Mouse (Mus musculus): ENCODE measurements around the gene Pes1. TPM values are rescaled to one million over a fixed set of nuclear protein-coding genes. Genes with fewer than 3 reads are reported as not detected.
"Not testable (repeated sequence)": the region's sequence is repeated elsewhere in the genome, so short reads cannot be mapped to it uniquely, and the experiment has no call there.

The Pes1 gene
- 10 to 100 TPM; 31.8 to 34.0 TPM for total RNA-seq (2021)

- DNase-seq: peak; percentile 88 to 90
- intact Hi-C loops (cut with DNase I): no loop called here
Measured at GRCm38 (mm10) chr11:3963610-3964415, at the start of gene Pes1. TSS of gene Pes1 (plus strand) at chr11:3963975.

GRCm38 (mm10) chr11:3914109-3914840 is 49.5 kb upstream of the Pes1 start, which contains the start of gene Slc35e4:
TSS of gene Slc35e4 (minus strand) at chr11:3914664.
- DNase-seq: peak; percentile 84 to 91
- intact Hi-C loops (cut with DNase I): no loop called here

GRCm38 (mm10) chr11:3918738-3919137 is 45.0 kb upstream of the Pes1 start:
- intact Hi-C loops (cut with DNase I): no loop called here
- peak in 1 of 2 experiments; percentile 29 for DNase-seq

- intact Hi-C loops (cut with DNase I): no loop called here
Measured at GRCm38 (mm10) chr11:3920476-3920875, 43.3 kb upstream of the Pes1 start.

GRCm38 (mm10) chr11:3921281-3921850 is 42.4 kb upstream of the Pes1 start:
- DNase-seq: peak; percentile 40 to 59
- intact Hi-C loops (cut with DNase I): no loop called here

More at GRCm38 (mm10) chr11:3920476-3920875, 43.3 kb upstream of the Pes1 start:
- no peak for DNase-seq

- no peak for DNase-seq
- intact Hi-C loops (cut with DNase I): no loop called here
Measured at GRCm38 (mm10) chr11:3922115-3922514, 41.7 kb upstream of the Pes1 start.

GRCm38 (mm10) chr11:3922731-3923130 is 41.0 kb upstream of the Pes1 start:
- intact Hi-C loops (cut with DNase I): no loop called here
- DNase-seq: no peak

- no peak for DNase-seq
- intact Hi-C loops (cut with DNase I): no loop called here
Measured at GRCm38 (mm10) chr11:3925916-3926315, 37.9 kb upstream of the Pes1 start.

GRCm38 (mm10) chr11:3930019-3930418 is 33.8 kb upstream of the Pes1 start:
- intact Hi-C loops (cut with DNase I): no loop called here
- DNase-seq: no peak

- intact Hi-C loops (cut with DNase I): no loop called here
- no peak for DNase-seq
Measured at GRCm38 (mm10) chr11:3930931-3931330, 32.8 kb upstream of the Pes1 start.

- DNase-seq: peak; percentile 91 to 94
- intact Hi-C loops (cut with DNase I): no loop called here
Measured at GRCm38 (mm10) chr11:3931511-3932211, 32.1 kb upstream of the Pes1 start, which contains the start of gene Tcn2. TSS of gene Tcn2 (minus strand) at chr11:3932159.

GRCm38 (mm10) chr11:3933756-3934285 is 30.0 kb upstream of the Pes1 start:
- DNase-seq: no peak
- intact Hi-C loops (cut with DNase I): no loop called here

GRCm38 (mm10) chr11:3935135-3935534 is 28.6 kb upstream of the Pes1 start:
- no peak for DNase-seq
- intact Hi-C loops (cut with DNase I): no loop called here

- intact Hi-C loops (cut with DNase I): no loop called here
- DNase-seq: no peak
Measured at GRCm38 (mm10) chr11:3936318-3936717, 27.5 kb upstream of the Pes1 start.

- intact Hi-C loops (cut with DNase I): no loop called here
- no peak for DNase-seq
Measured at GRCm38 (mm10) chr11:3937321-3937874, 26.4 kb upstream of the Pes1 start.

- intact Hi-C loops (cut with DNase I): no loop called here
- DNase-seq: no peak
Measured at GRCm38 (mm10) chr11:3941371-3941770, 22.4 kb upstream of the Pes1 start.

- DNase-seq: no peak
- intact Hi-C loops (cut with DNase I): no loop called here
Measured at GRCm38 (mm10) chr11:3946386-3946785, 17.4 kb upstream of the Pes1 start.

- DNase-seq; intact Hi-C loops (cut with DNase I): not testable (repeated sequence)
Measured at GRCm38 (mm10) chr11:3954876-3955275, 8.9 kb upstream of the Pes1 start.

GRCm38 (mm10) chr11:3955371-3955770 is 8.4 kb upstream of the Pes1 start:
- DNase-seq; intact Hi-C loops (cut with DNase I): not testable (repeated sequence)

GRCm38 (mm10) chr11:3960901-3961300 is 2.9 kb upstream of the Pes1 start:
- intact Hi-C loops (cut with DNase I): no loop called here
- DNase-seq: no peak

Data from heart, postnatal 10 days (tissue).